Mouse (Mus musculus) forebrain, embryonic 15.5 days (tissue): ENCODE measurements around the gene Cx3cl1. TPM values are rescaled to one million over a fixed set of nuclear protein-coding genes. Genes with fewer than 3 reads are reported as not detected.

Experiments
- ATAC-seq: fragments of 200-750 bp; cut with Nextera tagmentation; replicated peaks from 2 replicates; pipeline ENCODE4 v1.8.0; 2017; ENCODE audit warnings: mild to moderate bottlenecking, moderate TSS enrichment, moderate library complexity
- H3K27ac ChIP-seq: fragments of 300-500 bp; sonication (generic); replicated peaks from 2 replicates; pipeline ENCODE4 v1.5.1; 2015; ENCODE audit warnings: mild to moderate bottlenecking, inconsistent platforms
- H3K27me3 ChIP-seq: fragments of 300-500 bp; sonication (generic); 2 replicates; pipeline ENCODE4 v1.6.1; 2015; ENCODE audit warnings: inconsistent platforms
- H3K36me3 ChIP-seq: fragments of 300-500 bp; sonication (generic); 2 replicates; pipeline ENCODE4 v1.6.1; 2015; ENCODE audit warnings: mild to moderate bottlenecking, inconsistent platforms
- H3K4me1 ChIP-seq: fragments of 300-500 bp; sonication (generic); 2 replicates; pipeline ENCODE4 v1.6.1; 2015; ENCODE audit warnings: inconsistent platforms
- H3K4me2 ChIP-seq: fragments of 300-500 bp; sonication (generic); replicated peaks from 2 replicates; pipeline ENCODE4 v1.6.1; 2015; ENCODE audit warnings: mild to moderate bottlenecking, inconsistent platforms
- H3K4me3 ChIP-seq: fragments of 300-500 bp; sonication (generic); 2 replicates; pipeline ENCODE4 v1.5.1; 2015; ENCODE audit warnings: mild to moderate bottlenecking, inconsistent platforms
- H3K9ac ChIP-seq: fragments of 300-500 bp; sonication (generic); replicated peaks from 2 replicates; pipeline ENCODE4 v1.6.1; 2015; ENCODE audit warnings: mild to moderate bottlenecking, inconsistent platforms
- H3K9me3 ChIP-seq: fragments of 300-500 bp; sonication (generic); 2 replicates; pipeline ENCODE4 v1.6.1; 2016; ENCODE audit warnings: inconsistent platforms
- WGBS: fragments of 180-500 bp; shearing (Covaris S2); methylation state at CpG from one replicate; pipeline ENCODE4 v1.1.7; 2015; ENCODE audit warnings: mixed read lengths; 5-methylcytosine and 5-hydroxymethylcytosine counted together
- polyA plus RNA-seq: library from polyadenylated mRNA; unstranded; fragments of >200 nt; fragmentation: Nextera tagmentation; extraction: Ambion mirVana; gene quantifications from 2 replicates; pipeline ENCODE4 v1.2.1, GENCODE M21; 2015

The Cx3cl1 gene
- polyA plus RNA-seq, 1 experiment from 2014 or later = 17.3 TPM

DNA sequence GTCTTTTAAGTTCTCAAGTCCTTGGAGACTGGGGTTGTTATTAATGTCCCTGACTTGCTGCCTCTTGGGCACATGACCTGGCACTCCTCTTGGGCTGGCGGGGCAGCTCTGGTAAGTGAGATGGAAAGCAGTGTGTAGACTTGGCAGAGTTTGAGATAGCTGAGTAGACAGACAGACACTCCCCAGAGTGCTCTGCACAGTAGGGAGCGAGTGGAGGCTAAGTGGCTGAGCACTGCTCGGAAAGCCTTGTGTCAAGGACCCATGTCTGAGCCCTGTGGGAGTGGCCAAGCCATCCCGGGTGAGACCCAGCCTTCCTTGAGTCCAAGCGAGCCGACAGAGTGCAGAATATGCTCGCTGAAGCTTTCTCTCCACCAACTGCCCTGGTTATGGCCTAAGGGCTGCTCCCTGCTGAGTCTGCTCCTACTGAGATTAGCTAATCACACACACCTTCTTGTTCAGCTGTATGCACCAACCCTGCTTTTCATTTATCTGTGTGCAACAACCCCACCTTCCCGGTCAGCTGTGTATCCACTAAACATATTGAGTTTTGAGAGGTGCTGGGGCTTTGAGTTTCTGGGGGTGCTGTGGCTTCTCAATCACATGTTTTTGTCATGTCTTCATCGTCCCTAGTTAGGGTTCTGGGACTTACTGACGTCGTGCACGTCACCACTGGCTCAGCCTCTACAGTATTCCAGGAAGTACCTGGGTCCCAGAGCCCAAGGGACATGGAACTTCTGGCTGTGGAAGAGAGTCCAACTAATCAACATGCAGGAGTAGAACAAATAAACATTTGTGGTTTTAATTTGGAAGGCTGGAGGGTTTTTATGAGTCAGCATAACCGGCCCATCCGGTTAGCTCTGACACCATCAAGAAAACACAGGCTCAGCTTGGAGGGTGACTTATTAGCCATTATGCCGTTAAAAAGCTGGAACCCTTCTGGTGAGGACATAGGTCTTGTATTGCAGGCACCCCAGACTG, 16.0 kb downstream of the Cx3cl1 start:
- no peak for ATAC-seq

DNA sequence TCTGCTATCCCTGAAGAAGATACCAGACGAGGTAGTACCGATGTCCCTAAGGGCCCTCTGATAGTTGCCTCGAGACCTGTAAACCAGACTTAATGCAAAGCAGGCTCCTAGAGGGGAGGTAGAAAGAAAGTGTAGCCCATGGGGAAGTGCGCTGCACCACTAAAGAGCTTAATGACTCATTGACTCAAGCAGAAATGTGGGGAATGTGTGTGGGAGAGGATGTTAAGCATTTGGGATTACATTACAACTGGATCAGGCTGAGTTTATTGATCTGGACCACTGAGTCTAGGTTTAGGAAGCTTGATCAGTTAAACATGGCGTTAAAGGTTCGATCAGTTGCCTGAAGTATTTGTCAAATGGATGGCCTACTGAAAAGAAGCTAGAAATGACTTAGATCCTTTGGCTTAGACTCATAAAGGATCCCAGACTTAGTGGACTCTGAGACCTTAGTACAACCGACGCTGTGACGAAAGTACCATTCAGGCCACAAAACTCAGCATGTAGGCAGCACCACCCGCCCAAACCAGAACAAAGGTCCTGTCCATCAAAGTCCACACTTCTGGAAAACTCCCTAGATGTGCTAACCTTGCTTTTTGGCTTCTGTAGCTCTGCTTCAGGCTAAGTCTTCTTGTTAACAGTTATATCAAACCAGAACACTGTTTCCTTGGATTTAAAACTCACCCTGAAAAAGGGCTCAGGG, 17.6 kb downstream of the Cx3cl1 start:
- H3K27ac ChIP-seq = no peak overlapping the region
- no peak overlapping the region for H3K4me3 ChIP-seq
- no peak overlapping the region for H3K4me2 ChIP-seq
- 43% methylated on average over 10 of the region's 10 CpGs for WGBS
- no peaks in the 10 kb centered on the region for H3K27me3 ChIP-seq
- H3K9ac ChIP-seq = no peak overlapping the region
- ATAC-seq = no peak
- H3K9me3 ChIP-seq = no peaks in the 10 kb centered on the region
- H3K36me3 ChIP-seq = no peaks in the 10 kb centered on the region
- no peaks in the 10 kb centered on the region for H3K4me1 ChIP-seq

More for the DNA sequence above, 16.0 kb downstream of the Cx3cl1 start:
- Histone ChIP-seq H3K27ac (no peak overlapping the region), H3K4me2 (no peak overlapping the region), H3K4me1 (no peaks in the 10 kb centered on the region), H3K9me3 (no peaks in the 10 kb centered on the region), H3K27me3 (no peaks in the 10 kb centered on the region), H3K4me3 (no peak overlapping the region), H3K36me3 (no peaks in the 10 kb centered on the region), H3K9ac (no peak overlapping the region)
- 79% methylated on average over 15 of the region's 15 CpGs for WGBS

DNA sequence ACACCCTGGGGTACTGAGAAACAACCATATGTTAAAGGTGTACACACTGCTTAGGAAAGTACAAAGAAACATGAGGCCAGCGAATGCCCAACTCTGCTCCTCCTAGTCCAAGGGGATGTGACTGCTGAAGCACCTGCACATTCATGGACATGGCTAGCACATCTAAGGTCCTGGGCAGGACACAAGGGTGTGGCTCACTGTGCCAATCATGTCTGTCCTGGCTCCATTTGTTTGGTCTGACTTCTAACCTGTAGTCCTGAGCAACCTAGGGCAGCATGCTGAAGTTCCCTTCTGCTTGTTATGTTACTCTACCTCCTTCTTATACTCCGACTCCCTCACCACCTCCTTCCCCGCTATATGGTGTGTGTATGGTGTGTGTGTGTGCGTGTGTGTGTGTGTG, 22.6 kb downstream of the Cx3cl1 start:
- H3K27me3 ChIP-seq = no peaks in the 10 kb centered on the region
- H3K4me3 ChIP-seq = no peak overlapping the region
- ATAC-seq = no peak
- H3K9me3 ChIP-seq = no peaks in the 10 kb centered on the region
- no peaks in the 10 kb centered on the region for H3K4me1 ChIP-seq
- H3K9ac ChIP-seq = no peak overlapping the region
- no peak overlapping the region for H3K27ac ChIP-seq
- WGBS = 95% methylated on average over 4 of the region's 4 CpGs
- H3K4me2 ChIP-seq = no peak overlapping the region
- no peaks in the 10 kb centered on the region for H3K36me3 ChIP-seq

DNA sequence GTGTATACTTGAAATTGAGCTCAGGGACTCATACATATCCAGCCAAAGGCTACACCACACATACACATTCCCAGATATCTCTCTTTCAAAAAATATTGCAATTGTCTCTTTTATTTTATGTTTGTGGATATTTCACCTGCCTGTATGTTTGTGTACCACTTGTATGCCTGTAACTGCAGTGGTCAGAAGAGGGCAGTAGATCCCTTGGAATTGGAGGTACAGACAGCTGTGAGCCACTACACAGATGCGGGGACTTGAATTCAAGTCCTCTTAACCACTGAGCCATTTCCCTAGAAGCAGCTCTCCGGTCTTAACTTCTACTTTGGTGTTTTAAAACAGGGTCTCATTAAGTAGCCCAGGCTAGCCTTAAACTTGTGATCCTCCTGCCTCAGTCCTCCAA, 23.0 kb downstream of the Cx3cl1 start:
- 93% methylated on average over 2 of the region's 2 CpGs for WGBS
- no peak overlapping the region for H3K27ac ChIP-seq
- H3K36me3 ChIP-seq = no peaks in the 10 kb centered on the region
- no peaks in the 10 kb centered on the region for H3K27me3 ChIP-seq
- no peak overlapping the region for H3K4me3 ChIP-seq
- no peak for ATAC-seq
- no peaks in the 10 kb centered on the region for H3K4me1 ChIP-seq
- H3K9ac ChIP-seq = no peak overlapping the region
- H3K9me3 ChIP-seq = no peaks in the 10 kb centered on the region
- no peak overlapping the region for H3K4me2 ChIP-seq

DNA sequence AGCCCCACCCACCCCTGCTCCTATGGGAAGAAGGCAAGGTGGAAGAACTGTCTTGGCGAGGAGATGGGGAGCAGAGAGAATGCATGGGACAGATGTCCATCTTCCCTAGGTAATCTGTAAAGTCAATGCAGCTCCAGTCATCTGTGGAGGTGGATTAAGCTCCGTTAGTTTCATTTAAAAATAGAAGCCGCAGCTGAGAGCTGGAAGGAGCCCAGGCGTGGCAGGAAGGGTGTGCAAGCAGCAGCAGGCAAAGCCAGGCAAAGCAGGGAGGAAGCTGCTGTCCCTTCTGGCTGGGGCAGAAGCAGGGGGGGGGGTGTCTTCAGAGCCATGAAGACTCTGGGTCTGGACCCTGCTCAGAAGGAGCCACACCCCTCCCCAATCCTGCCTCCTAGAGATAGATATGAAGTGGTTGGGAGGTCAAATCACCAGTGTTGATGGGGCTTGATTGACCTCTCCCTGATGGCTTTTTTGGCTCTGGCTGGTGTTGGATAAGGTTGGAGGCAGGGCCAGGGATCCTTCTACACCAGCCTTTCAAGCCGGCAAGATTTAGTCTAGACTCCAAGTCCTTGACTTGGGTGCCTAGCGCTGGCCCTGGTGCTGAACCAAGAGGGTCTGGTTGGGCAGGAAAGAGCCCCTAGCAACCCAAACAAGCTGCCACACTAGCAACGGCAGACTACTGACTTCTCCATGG, 28.6 kb downstream of the Cx3cl1 start:
- 70% methylated on average over 7 of the region's 7 CpGs for WGBS
- Histone ChIP-seq H3K27ac (no peak overlapping the region), H3K9ac (no peak overlapping the region), H3K36me3 (no peaks in the 10 kb centered on the region), H3K4me2 (no peak overlapping the region), H3K9me3 (no peaks in the 10 kb centered on the region), H3K4me3 (no peak overlapping the region), H3K27me3 (no peaks in the 10 kb centered on the region), H3K4me1 (no peaks in the 10 kb centered on the region)
- no peak for ATAC-seq

DNA sequence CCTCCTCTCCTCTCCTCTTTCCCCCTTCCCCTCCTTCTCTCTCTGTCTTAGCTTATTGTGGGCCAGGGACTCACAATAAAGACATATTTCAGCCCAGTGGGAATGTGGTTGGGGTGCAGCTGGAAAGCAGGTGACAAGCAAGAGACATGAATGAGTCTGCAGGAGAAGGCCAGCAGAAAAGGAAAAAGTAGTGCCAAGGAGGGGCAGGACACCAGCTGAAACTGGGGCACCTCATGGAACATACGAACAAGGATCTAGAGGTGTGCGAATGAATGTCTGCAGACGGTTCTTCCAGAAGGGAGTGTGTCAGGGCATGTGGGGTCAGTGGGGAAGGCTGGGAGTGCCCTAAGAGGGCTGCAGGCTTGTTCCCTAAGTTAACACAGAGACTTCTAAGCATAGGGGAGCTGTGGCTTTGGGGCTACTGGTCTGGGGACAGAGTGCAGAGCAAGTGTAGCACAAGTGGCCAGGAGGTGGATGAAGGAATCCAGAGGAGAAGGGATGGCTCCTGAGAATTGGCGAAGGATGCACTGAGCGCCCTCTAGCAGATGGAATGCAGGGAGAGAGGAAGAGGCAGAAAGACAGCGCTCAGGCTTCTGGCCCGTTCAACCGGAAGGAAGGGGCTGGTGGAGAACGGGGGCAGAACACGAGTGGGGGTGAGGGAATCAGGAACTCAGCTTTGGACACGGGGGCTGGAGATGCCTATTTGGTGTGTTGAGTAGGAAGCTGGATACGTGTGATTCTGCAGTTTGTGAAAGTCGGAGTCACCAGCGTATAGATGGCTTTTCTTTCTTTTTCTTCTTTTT, 29.7 kb downstream of the Cx3cl1 start:
- Histone ChIP-seq H3K4me1 (no peaks in the 10 kb centered on the region), H3K4me3 (no peak overlapping the region), H3K27ac (no peak overlapping the region), H3K27me3 (no peaks in the 10 kb centered on the region), H3K9ac (no peak overlapping the region), H3K36me3 (no peaks in the 10 kb centered on the region), H3K9me3 (no peaks in the 10 kb centered on the region), H3K4me2 (no peak overlapping the region)
- no peak for ATAC-seq
- 35% methylated on average over 14 of the region's 14 CpGs for WGBS

DNA sequence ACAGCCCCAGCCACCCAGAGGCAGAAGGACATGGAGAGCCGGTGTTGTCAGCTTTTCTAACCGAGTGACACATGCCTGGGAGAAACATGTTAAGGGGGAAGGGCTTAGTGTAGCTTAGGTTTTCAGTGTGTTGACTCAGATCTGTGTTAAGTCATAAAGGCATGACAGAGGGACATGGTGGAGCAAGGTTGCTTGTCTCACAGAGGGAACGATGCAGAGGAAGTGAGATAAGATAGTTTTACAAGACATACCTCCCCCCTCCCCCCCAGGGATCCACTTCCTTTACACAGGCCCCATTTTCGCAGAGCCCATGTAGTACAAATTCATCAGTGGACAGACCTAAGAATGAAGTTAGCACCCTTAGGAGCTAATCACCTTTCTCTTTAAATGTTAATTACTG, 30.6 kb downstream of the Cx3cl1 start:
- no peaks in the 10 kb centered on the region for H3K36me3 ChIP-seq
- no peaks in the 10 kb centered on the region for H3K9me3 ChIP-seq
- H3K4me1 ChIP-seq = no peaks in the 10 kb centered on the region
- no peak overlapping the region for H3K9ac ChIP-seq
- 73% methylated on average over 4 of the region's 4 CpGs for WGBS
- no peak overlapping the region for H3K27ac ChIP-seq
- H3K4me2 ChIP-seq = no peak overlapping the region
- H3K27me3 ChIP-seq = no peaks in the 10 kb centered on the region
- no peak overlapping the region for H3K4me3 ChIP-seq
- ATAC-seq = no peak

DNA sequence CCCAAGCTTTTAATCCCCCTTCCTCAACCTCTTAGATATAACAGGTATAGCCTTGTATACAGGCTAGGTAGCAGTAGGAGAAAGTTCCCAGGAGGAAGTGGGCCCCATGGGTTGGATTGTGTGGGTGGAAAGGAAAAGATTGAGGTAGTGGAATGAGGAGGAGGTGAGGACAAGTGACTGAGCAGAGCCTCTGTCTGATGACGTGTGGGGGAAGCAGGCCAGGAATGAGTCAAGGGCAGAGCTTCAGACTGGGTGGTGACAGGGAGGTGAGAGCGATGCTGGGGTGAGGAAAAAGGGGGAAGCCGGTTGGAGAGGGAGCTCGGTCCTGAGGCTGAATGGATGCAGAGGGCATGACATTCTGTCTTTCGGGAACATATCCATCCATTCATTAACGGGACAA, 31.7 kb downstream of the Cx3cl1 start:
- 78% methylated on average over 6 of the region's 6 CpGs for WGBS
- Histone ChIP-seq H3K4me2 (no peak overlapping the region), H3K27ac (no peak overlapping the region), H3K36me3 (no peaks in the 10 kb centered on the region), H3K9me3 (no peaks in the 10 kb centered on the region), H3K4me3 (no peak overlapping the region), H3K27me3 (no peaks in the 10 kb centered on the region), H3K4me1 (no peaks in the 10 kb centered on the region), H3K9ac (no peak overlapping the region)
- ATAC-seq = no peak

DNA sequence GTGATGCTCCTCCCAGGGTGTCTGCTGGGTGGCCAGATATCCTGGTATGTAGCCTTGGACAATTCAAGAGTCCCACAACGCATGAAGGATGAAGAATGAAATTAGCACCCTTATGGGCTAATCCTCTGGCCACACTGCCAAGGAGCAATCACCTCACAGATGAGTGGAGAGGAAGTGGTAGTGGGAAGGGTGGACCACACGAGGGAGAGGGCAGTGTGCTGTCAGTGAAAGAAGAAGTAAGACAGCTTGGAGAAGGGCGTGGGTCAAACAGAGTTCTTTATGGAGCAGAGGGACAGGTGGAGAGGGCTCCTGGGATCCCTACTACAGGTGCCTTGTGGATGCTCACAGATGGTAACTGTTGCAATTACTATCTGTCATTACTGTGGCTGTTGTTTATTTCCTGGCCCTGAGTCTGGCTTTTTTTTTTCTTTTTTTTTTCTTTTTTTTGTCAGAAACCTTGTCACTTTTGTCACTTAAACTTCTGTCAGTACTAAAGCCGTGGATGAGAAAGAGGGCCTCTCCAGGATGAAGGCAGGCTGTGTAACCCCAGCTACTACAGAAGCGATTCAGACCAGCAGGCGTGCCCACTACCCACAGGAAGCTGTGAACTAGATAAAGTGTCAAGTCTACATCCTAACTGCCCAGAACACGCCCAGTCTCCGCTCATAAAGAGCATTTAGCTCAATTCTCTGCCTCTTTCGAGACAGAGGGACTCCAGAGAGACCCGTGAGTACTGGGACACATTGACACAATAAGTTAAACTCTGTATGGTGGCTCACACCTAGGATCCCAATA, 32.9 kb downstream of the Cx3cl1 start:
- Histone ChIP-seq H3K4me3 (no peak overlapping the region), H3K4me1 (no peaks in the 10 kb centered on the region), H3K9ac (no peak overlapping the region), H3K36me3 (no peaks in the 10 kb centered on the region), H3K27me3 (no peaks in the 10 kb centered on the region), H3K4me2 (no peak overlapping the region), H3K9me3 (no peaks in the 10 kb centered on the region), H3K27ac (no peak overlapping the region)
- WGBS = 78% methylated on average over 10 of the region's 10 CpGs
- no peak for ATAC-seq

DNA sequence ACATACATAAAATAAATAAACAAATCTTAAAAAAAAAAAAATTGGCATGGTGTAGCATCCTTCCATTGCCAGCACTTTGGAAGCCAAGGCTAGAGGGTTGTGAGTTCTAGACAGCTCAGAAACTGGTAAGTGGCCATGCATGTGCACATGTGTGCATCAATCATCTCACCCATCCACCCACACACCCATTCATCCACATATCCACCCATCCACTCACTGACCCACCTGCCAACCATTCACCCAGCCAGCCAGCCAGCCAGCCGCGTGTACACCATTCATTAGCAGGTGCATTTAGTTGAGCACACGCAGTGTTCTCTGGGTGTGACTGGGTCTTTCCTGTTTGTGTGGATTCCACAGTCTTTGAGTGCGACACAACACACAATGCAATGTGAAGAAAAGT, 34.0 kb downstream of the Cx3cl1 start:
- Histone ChIP-seq H3K36me3 (no peaks in the 10 kb centered on the region), H3K27ac (no peak overlapping the region), H3K27me3 (no peaks in the 10 kb centered on the region), H3K4me2 (no peak overlapping the region), H3K4me3 (no peak overlapping the region), H3K9ac (no peak overlapping the region), H3K9me3 (no peaks in the 10 kb centered on the region), H3K4me1 (no peaks in the 10 kb centered on the region)
- ATAC-seq = no peak
- WGBS = 64% methylated on average over 4 of the region's 4 CpGs

DNA sequence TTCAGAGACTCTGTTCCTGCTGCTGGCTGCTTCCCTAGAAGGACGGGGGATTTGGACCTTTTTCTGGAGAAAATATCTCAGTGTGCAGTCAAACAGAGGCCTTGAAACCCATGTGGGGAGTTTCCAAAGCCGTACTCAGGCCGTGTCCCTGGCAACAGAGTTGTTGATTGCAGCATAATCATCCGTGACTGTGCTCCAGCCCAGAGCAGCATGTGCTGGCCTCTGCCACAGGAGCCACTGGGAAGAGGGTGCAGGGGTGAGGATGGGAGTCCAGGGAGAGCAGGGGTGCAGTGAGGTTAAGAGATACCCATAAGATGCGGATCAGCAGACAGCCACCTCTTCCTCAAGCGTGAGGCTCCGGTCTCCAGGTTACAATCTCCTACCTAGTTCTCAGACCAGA, 35.7 kb downstream of the Cx3cl1 start:
- WGBS = 67% methylated on average over 7 of the region's 7 CpGs
- ATAC-seq = no peak
- H3K9me3 ChIP-seq = no peaks in the 10 kb centered on the region
- H3K9ac ChIP-seq = no peak overlapping the region
- no peak overlapping the region for H3K4me2 ChIP-seq
- no peaks in the 10 kb centered on the region for H3K27me3 ChIP-seq
- H3K36me3 ChIP-seq = no peaks in the 10 kb centered on the region
- no peak overlapping the region for H3K27ac ChIP-seq
- no peak overlapping the region for H3K4me3 ChIP-seq
- peaks cover 2% of the 10 kb centered on the region; the same call in 1 of the 2 replicates for H3K4me1 ChIP-seq
